Comparison of ENCODE assay signal across 8 mouse cellular contexts in the genomic region with DNA sequence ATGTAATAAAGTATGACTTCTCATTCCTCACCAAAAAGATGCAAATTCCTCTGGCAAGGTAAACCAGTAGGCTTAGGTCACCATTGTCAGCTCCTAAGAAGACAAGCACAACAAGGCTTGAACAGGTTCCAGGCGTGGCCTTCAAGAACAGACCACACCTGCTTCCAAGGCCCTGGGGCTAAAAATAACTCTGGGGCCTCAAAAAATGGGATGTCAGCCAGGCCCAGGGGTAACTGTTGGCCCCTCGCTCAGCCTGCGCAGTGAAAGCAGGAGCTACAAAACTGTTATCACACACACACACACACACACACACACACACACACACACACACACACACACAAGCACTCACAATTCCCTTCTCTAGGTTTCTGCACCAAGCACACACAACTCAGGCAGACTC. TPM values are rescaled to one million over a fixed set of nuclear protein-coding genes. Genes with fewer than 3 reads are reported as not detected.
A peak's percentile ranks its signal among the peaks of the same experiment; 100 is the strongest.
DNase-seq lines count a peak whose midpoint lies in the region; ATAC-seq lines count a peak whose summit lies in the region.

No protein-coding gene starts in this region.

- peaks cover 11% of the 10 kb centered on the region for H3K4me1 ChIP-seq in limb, embryonic 15.5 days
- H3K4me1 ChIP-seq in forebrain, embryonic 12.5 days, result no peaks in the 10 kb centered on the region
- H3K4me1 ChIP-seq in forebrain, embryonic 16.5 days (replicated peaks; ENCODE audit: control insufficient read depth, insufficient read depth, low read length), result peaks cover 2% of the 10 kb centered on the region; the same call in 1 of the 2 replicates

- peak overlapping the region; percentile 47; the same call in 1 of the 2 replicates for H3K27ac ChIP-seq in limb, embryonic 15.5 days
- no peak overlapping the region for H3K27ac ChIP-seq in forebrain, embryonic 12.5 days
- no peak overlapping the region for H3K27ac ChIP-seq in forebrain, embryonic 16.5 days (ENCODE audit: low read length)

- H3K9ac ChIP-seq in limb, embryonic 15.5 days, result no peak overlapping the region
- no peak overlapping the region for H3K9ac ChIP-seq in forebrain, embryonic 12.5 days
- H3K9ac ChIP-seq in forebrain, embryonic 16.5 days (replicated peaks; ENCODE audit: low read depth, low read length), result no peak overlapping the region

- no peak overlapping the region for H3K4me2 ChIP-seq in limb, embryonic 15.5 days
- no peak overlapping the region for H3K4me2 ChIP-seq in forebrain, embryonic 12.5 days
- no peak overlapping the region for H3K4me2 ChIP-seq in forebrain, embryonic 16.5 days (ENCODE audit: low read length)

- DNase-seq in adrenal gland, adult 8-10 months, result peak; percentile 49
- peak; percentile 75 for DNase-seq in cerebellum, adult 11-12 months
- DNase-seq in heart, adult 9 months (ENCODE audit: low spot score in 2 of 2), result peak; percentile 44 to 65
- DNase-seq in testis, postnatal 14 days (ENCODE audit: low spot score), result peak; percentile 38
- no peak for DNase-seq in left cerebral cortex, adult 18-20 months (ENCODE audit: low spot score in 2 of 2)

- peak; percentile 72 for ATAC-seq in limb, embryonic 15.5 days (ENCODE audit: insufficient number of reproducible peaks, low FRiP score, low TSS enrichment, low read depth)
- ATAC-seq in forebrain, embryonic 12.5 days (ENCODE audit: low FRiP score), result no peak
- no peak for ATAC-seq in forebrain, embryonic 16.5 days

- 17% methylated on average over 3 of the region's 3 CpGs for WGBS in limb, embryonic 15.5 days
- 68% methylated on average over 3 of the region's 3 CpGs for WGBS in forebrain, embryonic 12.5 days
- 41% methylated on average over 3 of the region's 3 CpGs for WGBS in forebrain, embryonic 16.5 days

- no peak overlapping the region for H3K4me3 ChIP-seq in limb, embryonic 15.5 days
- H3K4me3 ChIP-seq in forebrain, embryonic 12.5 days (replicated peaks), result no peak overlapping the region
- no peak overlapping the region for H3K4me3 ChIP-seq in forebrain, embryonic 16.5 days (replicated peaks; ENCODE audit: low read length)

- H3K9me3 ChIP-seq in limb, embryonic 15.5 days, result no peaks in the 10 kb centered on the region
- H3K9me3 ChIP-seq in forebrain, embryonic 12.5 days, result no peaks in the 10 kb centered on the region
- no peaks in the 10 kb centered on the region for H3K9me3 ChIP-seq in forebrain, embryonic 16.5 days (ENCODE audit: control insufficient read depth, low read length)

- H3K27me3 ChIP-seq in limb, embryonic 15.5 days, result no peaks in the 10 kb centered on the region
- no peaks in the 10 kb centered on the region for H3K27me3 ChIP-seq in forebrain, embryonic 12.5 days
- H3K27me3 ChIP-seq in forebrain, embryonic 16.5 days (replicated peaks; ENCODE audit: control insufficient read depth, insufficient read depth, low read length), result no peaks in the 10 kb centered on the region

- H3K36me3 ChIP-seq in limb, embryonic 15.5 days, result no peaks in the 10 kb centered on the region
- H3K36me3 ChIP-seq in forebrain, embryonic 12.5 days (replicated peaks), result no peaks in the 10 kb centered on the region
- H3K36me3 ChIP-seq in forebrain, embryonic 16.5 days (ENCODE audit: control insufficient read depth, insufficient read depth), result no peaks in the 10 kb centered on the region

RNA-seq across cellular contexts. Expression of a gene that starts 18.5 kb away (rescaled TPM):
- total RNA-seq in adrenal gland, adult 8-10 months (2022), result 10 to 100 TPM; 24.6 to 41.3 (median 32.6) TPM
- 21.5 and 22.6 TPM in 2 replicates for polyA plus RNA-seq in limb, embryonic 15.5 days (2015; fragmentation: Nextera tagmentation; extraction: Ambion mirVana)
- 1 to 10 TPM; 9.5 to 9.8 TPM for total RNA-seq in left cerebral cortex, adult 18-20 months (2021)
- 20.4 and 22.0 TPM in 2 replicates for polyA plus RNA-seq in forebrain, embryonic 12.5 days (2016; fragmentation: Nextera tagmentation; extraction: Ambion mirVana)
- polyA plus RNA-seq in forebrain, embryonic 16.5 days (2015; fragmentation: Nextera tagmentation; extraction: Ambion mirVana), result 7.0 and 9.7 TPM in 2 replicates

RNA-seq across cellular contexts. Expression of a gene that starts 56.0 kb away (rescaled TPM):
- total RNA-seq in adrenal gland, adult 8-10 months (2022), result 10 to 100 TPM; 47.1 to 63.4 (median 58.0) TPM
- 3.3 and 3.9 TPM in 2 replicates for polyA plus RNA-seq in limb, embryonic 15.5 days (2015; fragmentation: Nextera tagmentation; extraction: Ambion mirVana)
- 10 to 100 TPM; 51.8 TPM for total RNA-seq in left cerebral cortex, adult 18-20 months (2021)
- 1.7 and 1.8 TPM in 2 replicates for polyA plus RNA-seq in forebrain, embryonic 12.5 days (2016; fragmentation: Nextera tagmentation; extraction: Ambion mirVana)
- 3.8 and 4.3 TPM in 2 replicates for polyA plus RNA-seq in forebrain, embryonic 16.5 days (2015; fragmentation: Nextera tagmentation; extraction: Ambion mirVana)

Comparison
In these comparisons a context has a peak if more than half of its experiments do, and no peak if none do; other contexts are left out.
1. DNase-seq: peak in adrenal gland, adult 8-10 months (single experiment), cerebellum, adult 11-12 months (single experiment), heart, adult 9 months (2 of 2) and testis, postnatal 14 days (single experiment); none in left cerebral cortex, adult 18-20 months (0 of 2).